Mouse (Mus musculus) liver, adult 2 months (tissue): ENCODE results near the gene Tax1bp3. TPM values are rescaled to one million over a fixed set of nuclear protein-coding genes. Genes with fewer than 3 reads are reported as not detected.

ENCODE experiments used
- DNase-seq: peaks from one replicate; pipeline ENCODE4 v3.0.0-alpha.2; 2011; ENCODE audit warnings: low read depth, low spot score; ENCODE audit errors: extremely low read depth
- H3K27ac ChIP-seq: fragments of 200-500 bp; replicated peaks from 2 replicates; pipeline ENCODE4 v1.5.1; 2012; ENCODE audit warnings: low read depth, mild to moderate bottlenecking, control low read depth, inconsistent platforms, low read length; ENCODE audit not compliant: insufficient read depth
- H3K27me3 ChIP-seq: fragments of 200-500 bp; 2 replicates; pipeline ENCODE4 v1.6.1; 2012; ENCODE audit warnings: mild to moderate bottlenecking, moderate library complexity, low read length, inconsistent platforms; ENCODE audit not compliant: control insufficient read depth, insufficient read depth
- H3K36me3 ChIP-seq: fragments of 200-500 bp; 2 replicates; pipeline ENCODE4 v1.6.1; 2012; ENCODE audit warnings: low read length, inconsistent platforms; ENCODE audit not compliant: control insufficient read depth, insufficient read depth
- H3K4me1 ChIP-seq: fragments of 200-500 bp; 2 replicates; pipeline ENCODE4 v1.6.1; 2011; ENCODE audit warnings: low read length; ENCODE audit not compliant: control insufficient read depth, insufficient read depth
- H3K4me3 ChIP-seq: fragments of 200-500 bp; 2 replicates; pipeline ENCODE4 v1.5.1; 2011; ENCODE audit warnings: low read depth, mild to moderate bottlenecking, control low read depth, low read length, moderate library complexity; ENCODE audit not compliant: insufficient read depth
- H3K79me2 ChIP-seq: fragments of 200-500 bp; 2 replicates; pipeline ENCODE4 v1.6.1; 2012; ENCODE audit warnings: inconsistent platforms, mild to moderate bottlenecking, low read length, moderate library complexity; ENCODE audit not compliant: control insufficient read depth, insufficient read depth
- H3K9ac ChIP-seq: fragments of 200-500 bp; 2 replicates; pipeline ENCODE4 v1.6.1; 2012; ENCODE audit warnings: low read depth, mild to moderate bottlenecking, control low read depth, inconsistent platforms, low read length
- CTCF ChIP-seq: fragments of 200-500 bp; IDR thresholded peaks from 2 replicates; pipeline ENCODE4 v1.5.1; 2011; ENCODE audit warnings: low read depth, low read length, control low read depth
- POLR2A ChIP-seq: fragments of 200-500 bp; IDR thresholded peaks from 2 replicates; pipeline ENCODE4 v1.6.1; 2011; ENCODE audit warnings: low read length, control low read depth; ENCODE audit not compliant: insufficient read depth; ENCODE audit errors: extremely low read depth
- WGBS: fragments of 180-500 bp; shearing (Covaris S2); methylation state at CpG from one replicate; pipeline ENCODE4 v1.1.7; 2018; 5-methylcytosine and 5-hydroxymethylcytosine counted together
- polyA plus RNA-seq: library from polyadenylated mRNA; depleted of rRNA; stranded (reverse); fragments of >200 nt; gene quantifications from 2 replicates; pipeline ENCODE4 v1.2.3, GENCODE M21; 2012; rRNA removed
- total RNA-seq: library from RNA; depleted of rRNA; stranded (reverse); fragments of >200 nt; gene quantifications from 2 replicates; pipeline ENCODE4 v1.2.3, GENCODE M21; 2014; rRNA removed

Tax1bp3 gene
- total and polyA plus RNA-seq, 2 experiments = 11.5 to 19.4 TPM

DNA sequence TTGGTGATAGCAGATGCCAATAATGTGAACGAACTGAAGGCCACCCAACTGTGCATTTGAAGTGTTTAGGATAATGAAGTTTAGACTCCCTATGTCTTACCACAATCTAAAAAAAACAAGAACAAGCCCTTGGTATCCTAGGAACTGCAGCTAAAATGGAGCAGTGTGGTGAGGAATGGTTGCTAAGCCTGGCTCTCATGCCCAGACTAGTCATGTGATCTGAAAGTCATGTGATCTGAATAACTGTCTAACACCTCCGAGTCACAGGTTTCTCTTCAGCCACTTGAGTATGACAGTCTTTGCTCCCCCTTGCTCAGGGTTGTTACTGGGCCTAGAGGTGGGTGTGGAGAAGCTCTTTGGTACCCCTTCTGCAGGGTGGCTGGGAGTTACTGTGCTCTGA, 55.6 kb downstream of the Tax1bp3 start:
- DNase-seq = no peak

More for the DNA sequence above, 55.6 kb downstream of the Tax1bp3 start:
- TF ChIP-seq CTCF (no peak), POLR2A (no peak)
- 81% methylated on average over 2 of the region's 2 CpGs for WGBS
- H3K4me3 ChIP-seq = no peak overlapping the region
- H3K9ac ChIP-seq = no peak overlapping the region
- H3K79me2 ChIP-seq = no peaks in the 10 kb centered on the region
- no peaks in the 10 kb centered on the region for H3K36me3 ChIP-seq
- no peaks in the 10 kb centered on the region for H3K27me3 ChIP-seq
- no peak overlapping the region for H3K27ac ChIP-seq
- peaks cover 10% of the 10 kb centered on the region; the same call in 1 of the 2 replicates for H3K4me1 ChIP-seq

Other genes starting within 250 kb of the Tax1bp3 start
- gene Atp2a3, start 215.9 kb upstream of the Tax1bp3 start, total RNA-seq = 0.46 and 1.3 TPM in 2 replicates
- gene Atp2a3, start 215.9 kb upstream of the Tax1bp3 start, polyA plus RNA-seq = 1.8 and 2.8 TPM in 2 replicates
- gene P2rx1, start 178.0 kb upstream of the Tax1bp3 start, total RNA-seq = 0.28 and 0.34 TPM in 2 replicates
- gene P2rx1, start 178.0 kb upstream of the Tax1bp3 start, polyA plus RNA-seq = 0.11 and 0.12 TPM in 2 replicates
- 0.28 and 0.54 TPM in 2 replicates for gene Camkk1, start 158.1 kb upstream of the Tax1bp3 start, total RNA-seq
- 0.12 and 0.24 TPM in 2 replicates for gene Camkk1, start 158.1 kb upstream of the Tax1bp3 start, polyA plus RNA-seq
- gene Ncbp3, start 129.3 kb upstream of the Tax1bp3 start, total RNA-seq = 3.7 and 3.8 TPM in 2 replicates
- 1.3 TPM in 2 replicates for gene Ncbp3, start 129.3 kb upstream of the Tax1bp3 start, polyA plus RNA-seq
- gene Itgae, start 86.5 kb upstream of the Tax1bp3 start, total RNA-seq = 0.18 and 0.27 TPM in 2 replicates
- gene Itgae, start 86.5 kb upstream of the Tax1bp3 start, polyA plus RNA-seq = 0.17 and 0.19 TPM in 2 replicates
- gene Haspin, start 38.8 kb upstream of the Tax1bp3 start, total RNA-seq = 0.55 and 0.60 TPM in 2 replicates
- gene Haspin, start 38.8 kb upstream of the Tax1bp3 start, polyA plus RNA-seq = 0.12 and 0.26 TPM in 2 replicates
- gene P2rx5, start 16.7 kb upstream of the Tax1bp3 start, total RNA-seq = 0.09 TPM in 1 of 2 replicates, not detected in the other
- 0.06 TPM in 1 of 2 replicates, not detected in the other for gene P2rx5, start 16.7 kb upstream of the Tax1bp3 start, polyA plus RNA-seq
- 80.9 and 90.9 TPM in 2 replicates for gene Emc6, start within 50 bp of the Tax1bp3 start, total RNA-seq
- 63.8 and 74.6 TPM in 2 replicates for gene Emc6, start within 50 bp of the Tax1bp3 start, polyA plus RNA-seq
- gene Ctns, start 22.0 kb downstream of the Tax1bp3 start, total RNA-seq = 11.5 and 15.6 TPM in 2 replicates
- 13.1 and 16.6 TPM in 2 replicates for gene Ctns, start 22.0 kb downstream of the Tax1bp3 start, polyA plus RNA-seq
- 38.3 and 38.6 TPM in 2 replicates for gene Shpk, start 22.4 kb downstream of the Tax1bp3 start, total RNA-seq
- 43.5 and 44.5 TPM in 2 replicates for gene Shpk, start 22.4 kb downstream of the Tax1bp3 start, polyA plus RNA-seq
- gene Trpv1, start 57.2 kb downstream of the Tax1bp3 start, total RNA-seq = 0.18 and 0.20 TPM in 2 replicates
- 0.06 and 0.28 TPM in 2 replicates for gene Trpv1, start 57.2 kb downstream of the Tax1bp3 start, polyA plus RNA-seq
- gene Trpv3, start 90.3 kb downstream of the Tax1bp3 start, total RNA-seq = under 0.01 TPM in 2 replicates
- gene Trpv3, start 90.3 kb downstream of the Tax1bp3 start, polyA plus RNA-seq = 0.01 TPM in 2 replicates
- gene Aspa, start 152.5 kb downstream of the Tax1bp3 start, total RNA-seq = 32.8 and 40.2 TPM in 2 replicates
- gene Aspa, start 152.5 kb downstream of the Tax1bp3 start, polyA plus RNA-seq = 3.2 and 4.2 TPM in 2 replicates
- 0.18 and 0.27 TPM in 2 replicates for gene Gm49340, start 152.7 kb downstream of the Tax1bp3 start, total RNA-seq
- gene Gm49340, start 152.7 kb downstream of the Tax1bp3 start, polyA plus RNA-seq = 0.23 TPM in 1 of 2 replicates, not detected in the other
- 5.1 and 5.9 TPM in 2 replicates for gene Spata22, start 152.7 kb downstream of the Tax1bp3 start, total RNA-seq
- 0.73 and 0.94 TPM in 2 replicates for gene Spata22, start 152.7 kb downstream of the Tax1bp3 start, polyA plus RNA-seq
- 0.13 TPM in 1 of 2 replicates, not detected in the other for gene Olfr20, start 173.7 kb downstream of the Tax1bp3 start, total RNA-seq
- 1.0 and 1.8 TPM in 2 replicates for gene Olfr20, start 173.7 kb downstream of the Tax1bp3 start, polyA plus RNA-seq
- not detected in 2 replicates for gene Olfr376, start 194.2 kb downstream of the Tax1bp3 start, total RNA-seq
- not detected in 2 replicates for gene Olfr376, start 194.2 kb downstream of the Tax1bp3 start, polyA plus RNA-seq
- not detected in 2 replicates for gene Olfr1, start 222.5 kb downstream of the Tax1bp3 start, total RNA-seq
- not detected in 2 replicates for gene Olfr1, start 222.5 kb downstream of the Tax1bp3 start, polyA plus RNA-seq